Mouse (Mus musculus) olfactory bulb, adult 2 months (tissue): ENCODE data around the gene C1qtnf5.

Experiments
- CTCF ChIP-seq: fragments of 200-500 bp; IDR thresholded peaks from 2 replicates; pipeline ENCODE4 v1.5.1; 2012; ENCODE audit warnings: low read depth, mild to moderate bottlenecking, low read length, moderate library complexity; ENCODE audit not compliant: insufficient read depth
- POLR2A ChIP-seq: fragments of 200-500 bp; IDR thresholded peaks from 2 replicates; pipeline ENCODE4 v1.6.1; 2012; ENCODE audit warnings: mild to moderate bottlenecking, low read depth, low read length, moderate library complexity; ENCODE audit not compliant: insufficient read depth

- TF ChIP-seq CTCF (no peak), POLR2A (no peak)
Observed at GRCm38 (mm10) chr9:44080953-44081352, 26.1 kb upstream of the C1qtnf5 start.
